Mouse (Mus musculus): ENCODE measurements around the gene Scn2b. TPM values are rescaled to one million over a fixed set of nuclear protein-coding genes. Genes with fewer than 3 reads are reported as not detected.

The Scn2b gene
- total and polyA plus RNA-seq, 3 experiments, result 0.05 TPM; not detected in 2

DNA sequence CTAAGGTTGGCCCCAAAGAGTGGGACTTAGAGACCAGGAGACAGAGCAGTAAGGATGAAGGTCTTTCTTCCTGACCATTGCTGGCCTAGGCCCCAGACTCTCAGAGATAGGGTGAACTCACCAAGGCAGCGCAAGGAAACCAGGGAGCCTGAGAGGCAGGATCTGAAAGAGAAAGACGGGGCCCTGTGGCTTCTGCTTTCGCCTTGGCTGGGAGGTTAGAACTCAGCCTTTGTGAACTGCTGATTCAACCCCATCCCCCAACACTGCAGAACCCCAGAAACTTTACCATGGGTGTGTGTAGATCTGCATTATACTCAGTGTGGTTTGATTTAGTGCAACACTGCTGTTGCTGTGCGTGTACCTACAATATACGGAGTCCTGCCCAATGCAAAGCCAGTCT lies 61.7 kb downstream of the Scn2b start:
- H3K36me3 ChIP-seq (replicated peaks), result no peaks in the 10 kb centered on the region
- H3K9me3 ChIP-seq (replicated peaks), result no peaks in the 10 kb centered on the region
- peaks cover 2% of the 10 kb centered on the region; the same call in 1 of the 2 replicates for H3K27me3 ChIP-seq (ENCODE audit: insufficient read depth, low read length)
- DNase-seq (ENCODE audit: low spot score) (no peak), ATAC-seq (ENCODE audit: extremely low read depth, insufficient number of reproducible peaks, low FRiP score, poor library complexity, severe bottlenecking) (no peak)
- H3K4me3 ChIP-seq (ENCODE audit: low read depth, low read length), result no peak overlapping the region
- TF ChIP-seq TAL1 (conservative IDR thresholded peaks at IDR 0.05; ENCODE audit: low read depth, low read length) (no peak), GATA2 (IDR thresholded peaks at IDR 0.05; ENCODE audit: borderline replicate concordance, low read depth, low read length) (no peak), CTCF (IDR thresholded peaks at IDR 0.05; ENCODE audit: low read depth, low read length) (no peak), GATA1 (IDR thresholded peaks at IDR 0.05; ENCODE audit: borderline replicate concordance, low read length) (no peak), POLR2AphosphoS5 (IDR thresholded peaks at IDR 0.05; ENCODE audit: insufficient replicate concordance, low read depth, low read length) (no peak)
- no peaks in the 10 kb centered on the region for H3K4me1 ChIP-seq (ENCODE audit: insufficient read depth, low read depth, low read length)

Other genes starting within 250 kb of the Scn2b start
- 143 TPM in 2 replicates for gene Kmt2a, start 236.5 kb upstream of the Scn2b start, total RNA-seq (2014; fragmentation: Nextera tagmentation)
- gene Kmt2a, start 236.5 kb upstream of the Scn2b start, total RNA-seq (2017), result 5.9 and 6.3 TPM in 2 replicates
- 8.9 and 10.0 TPM in 2 replicates for gene Kmt2a, start 236.5 kb upstream of the Scn2b start, polyA plus RNA-seq (2012)
- gene Atp5l, start 197.0 kb upstream of the Scn2b start, total RNA-seq (2014; fragmentation: Nextera tagmentation), result 68.9 and 73.1 TPM in 2 replicates
- 130 and 149 TPM in 2 replicates for gene Atp5l, start 197.0 kb upstream of the Scn2b start, total RNA-seq (2017)
- gene Atp5l, start 197.0 kb upstream of the Scn2b start, polyA plus RNA-seq (2012), result 32.8 and 41.5 TPM in 2 replicates
- 79.8 and 80.2 TPM in 2 replicates for gene Ube4a, start 152.2 kb upstream of the Scn2b start, total RNA-seq (2014; fragmentation: Nextera tagmentation)
- 38.3 and 59.6 TPM in 2 replicates for gene Ube4a, start 152.2 kb upstream of the Scn2b start, total RNA-seq (2017)
- 2.3 and 2.6 TPM in 2 replicates for gene Ube4a, start 152.2 kb upstream of the Scn2b start, polyA plus RNA-seq (2012)
- not detected in 2 replicates for gene Cd3g, start 137.4 kb upstream of the Scn2b start, total RNA-seq (2014; fragmentation: Nextera tagmentation)
- 0.22 and 0.29 TPM in 2 replicates for gene Cd3g, start 137.4 kb upstream of the Scn2b start, total RNA-seq (2017)
- 0.10 TPM in 1 of 2 replicates, not detected in the other for gene Cd3g, start 137.4 kb upstream of the Scn2b start, polyA plus RNA-seq (2012)
- gene Cd3d, start 136.0 kb upstream of the Scn2b start, total RNA-seq (2014; fragmentation: Nextera tagmentation), result not detected in 2 replicates
- gene Cd3d, start 136.0 kb upstream of the Scn2b start, total RNA-seq (2017), result not detected in 2 replicates
- not detected in 2 replicates for gene Cd3d, start 136.0 kb upstream of the Scn2b start, polyA plus RNA-seq (2012)
- not detected in 2 replicates for gene Cd3e, start 108.2 kb upstream of the Scn2b start, total RNA-seq (2014; fragmentation: Nextera tagmentation)
- 0.06 and 0.16 TPM in 2 replicates for gene Cd3e, start 108.2 kb upstream of the Scn2b start, total RNA-seq (2017)
- gene Cd3e, start 108.2 kb upstream of the Scn2b start, polyA plus RNA-seq (2012), result not detected in 2 replicates
- 0.44 and 1.4 TPM in 2 replicates for gene Mpzl2, start 78.0 kb upstream of the Scn2b start, total RNA-seq (2014; fragmentation: Nextera tagmentation)
- gene Mpzl2, start 78.0 kb upstream of the Scn2b start, total RNA-seq (2017), result 0.17 TPM in 1 of 2 replicates, not detected in the other
- not detected in 2 replicates for gene Mpzl2, start 78.0 kb upstream of the Scn2b start, polyA plus RNA-seq (2012)
- 1.2 and 2.8 TPM in 2 replicates for gene Mpzl3, start 62.6 kb upstream of the Scn2b start, total RNA-seq (2014; fragmentation: Nextera tagmentation)
- gene Mpzl3, start 62.6 kb upstream of the Scn2b start, total RNA-seq (2017), result 1.5 and 1.7 TPM in 2 replicates
- 0.04 and 0.08 TPM in 2 replicates for gene Mpzl3, start 62.6 kb upstream of the Scn2b start, polyA plus RNA-seq (2012)
- gene Jaml, start 38.6 kb upstream of the Scn2b start, total RNA-seq (2014; fragmentation: Nextera tagmentation), result not detected in 2 replicates
- gene Jaml, start 38.6 kb upstream of the Scn2b start, total RNA-seq (2017), result not detected in 2 replicates
- not detected in 2 replicates for gene Jaml, start 38.6 kb upstream of the Scn2b start, polyA plus RNA-seq (2012)
- not detected in 2 replicates for gene Scn4b, start 20.6 kb downstream of the Scn2b start, total RNA-seq (2014; fragmentation: Nextera tagmentation)
- 0.05 TPM in 1 of 2 replicates, not detected in the other for gene Scn4b, start 20.6 kb downstream of the Scn2b start, total RNA-seq (2017)
- gene Scn4b, start 20.6 kb downstream of the Scn2b start, polyA plus RNA-seq (2012), result not detected in 2 replicates
- gene BC049352, start 64.2 kb downstream of the Scn2b start, total RNA-seq (2014; fragmentation: Nextera tagmentation), result not detected in 2 replicates
- gene BC049352, start 64.2 kb downstream of the Scn2b start, total RNA-seq (2017), result 0.22 TPM in 1 of 2 replicates, not detected in the other
- gene BC049352, start 64.2 kb downstream of the Scn2b start, polyA plus RNA-seq (2012), result not detected in 2 replicates
- gene Tmprss4, start 86.3 kb downstream of the Scn2b start, total RNA-seq (2014; fragmentation: Nextera tagmentation), result not detected in 2 replicates
- gene Tmprss4, start 86.3 kb downstream of the Scn2b start, total RNA-seq (2017), result 0.11 TPM in 1 of 2 replicates, not detected in the other
- not detected in 2 replicates for gene Tmprss4, start 86.3 kb downstream of the Scn2b start, polyA plus RNA-seq (2012)
- gene Il10ra, start 151.4 kb downstream of the Scn2b start, total RNA-seq (2014; fragmentation: Nextera tagmentation), result 0.45 TPM in 1 of 2 replicates, not detected in the other
- gene Il10ra, start 151.4 kb downstream of the Scn2b start, total RNA-seq (2017), result 0.16 and 0.17 TPM in 2 replicates
- 0.07 and 0.09 TPM in 2 replicates for gene Il10ra, start 151.4 kb downstream of the Scn2b start, polyA plus RNA-seq (2012)
- gene Tmprss13, start 201.3 kb downstream of the Scn2b start, total RNA-seq (2014; fragmentation: Nextera tagmentation), result not detected in 2 replicates
- gene Tmprss13, start 201.3 kb downstream of the Scn2b start, total RNA-seq (2017), result 0.05 TPM in 1 of 2 replicates, not detected in the other
- gene Tmprss13, start 201.3 kb downstream of the Scn2b start, polyA plus RNA-seq (2012), result not detected in 2 replicates

Data from G1E (cell line).